Mouse (Mus musculus): ENCODE results near the gene Gm44790. TPM values are rescaled to one million over a fixed set of nuclear protein-coding genes. Genes with fewer than 3 reads are reported as not detected.

The Gm44790 gene
- total and polyA plus RNA-seq, 3 experiments = 0.29 to 0.77 TPM; not detected in 1

- H3K27ac ChIP-seq (ENCODE audit: control insufficient read depth, low read depth, low read length) = peak within 1 kb of the TSS; percentile 62
- H3K4me3 ChIP-seq (ENCODE audit: control insufficient read depth in 1 of 2, insufficient read depth in 1 of 2, low read depth in 2 of 2, low read length in 2 of 2) = peak within 1 kb of the TSS; percentile 81 to 94
- peak; percentile 90 for DNase-seq (ENCODE audit: low read depth, low spot score)
- H3K9ac ChIP-seq (ENCODE audit: control insufficient read depth, low read depth, low read length, poor library complexity, severe bottlenecking) = peak within 1 kb of the TSS; percentile 82
- peaks cover 0 to 13% of the 10 kb centered on the region in 2 experiments; a peak in 2 of 4 replicates for H3K4me1 ChIP-seq (ENCODE audit: control insufficient read depth in 1 of 2, insufficient read depth in 2 of 2, low read length in 2 of 2)
- H3K27me3 ChIP-seq (ENCODE audit: control insufficient read depth in 1 of 2, insufficient read depth in 2 of 2, low read length in 2 of 2) = no peaks in the 10 kb centered on the region
- TF ChIP-seq TBP (IDR thresholded peaks at IDR 0.05; ENCODE audit: low read depth, low read length) (peak; percentile 22), CHD2 (IDR thresholded peaks at IDR 0.05; ENCODE audit: low read length) (no peak), MAZ (IDR thresholded peaks at IDR 0.05; ENCODE audit: low read depth, low read length) (no peak), ZMIZ1 (IDR thresholded peaks at IDR 0.05; ENCODE audit: low read depth, low read length) (peak; percentile 85), NRF1 (IDR thresholded peaks at IDR 0.05; ENCODE audit: insufficient read depth, low read depth, low read length, poor library complexity, severe bottlenecking) (peak; percentile 80), MAX (IDR thresholded peaks at IDR 0.05; ENCODE audit: low read length) (no peak), NELFE (IDR thresholded peaks at IDR 0.05; ENCODE audit: low read depth, low read length) (peak; percentile 86), POLR2A (IDR thresholded peaks at IDR 0.05; ENCODE audit: control insufficient read depth in 1 of 2, insufficient read depth in 1 of 2, low read depth in 1 of 2, low read length in 2 of 2, poor library complexity in 1 of 2) (peak; percentile 60 to 92; a peak in 3 of 4 replicates), SIN3A (IDR thresholded peaks at IDR 0.05; ENCODE audit: low read length) (no peak; the same call in 1 of the 2 replicates), EP300 (IDR thresholded peaks at IDR 0.05; ENCODE audit: low read depth in 1 of 2, low read length in 2 of 2) (no peak), POLR2AphosphoS2 (IDR thresholded peaks at IDR 0.05; ENCODE audit: low read length) (peak; percentile 83; the same call in 1 of the 2 replicates), HCFC1 (IDR thresholded peaks at IDR 0.05; ENCODE audit: low read depth, low read length) (0 out of 2 replicates have a peak, but pooled peaks have one; percentile 5)
- peaks cover 0 to 9% of the 10 kb centered on the region in 2 experiments for H3K36me3 ChIP-seq (ENCODE audit: control insufficient read depth in 1 of 2, insufficient read depth in 2 of 2, low read length in 2 of 2)
- peaks cover 9% of the 10 kb centered on the region for H3K79me2 ChIP-seq (ENCODE audit: control insufficient read depth, insufficient read depth, low read length, poor library complexity)
- H3K9me3 ChIP-seq (replicated peaks; ENCODE audit: insufficient read depth, low read length) = no peaks in the 10 kb centered on the region
Observed at GRCm38 (mm10) chr6:86396581-86397256, 29.7 kb upstream of the Gm44790 start, which contains the start of gene Pcyox1. Pcyox1 (minus strand) TSS chr6:86397154.

DNA sequence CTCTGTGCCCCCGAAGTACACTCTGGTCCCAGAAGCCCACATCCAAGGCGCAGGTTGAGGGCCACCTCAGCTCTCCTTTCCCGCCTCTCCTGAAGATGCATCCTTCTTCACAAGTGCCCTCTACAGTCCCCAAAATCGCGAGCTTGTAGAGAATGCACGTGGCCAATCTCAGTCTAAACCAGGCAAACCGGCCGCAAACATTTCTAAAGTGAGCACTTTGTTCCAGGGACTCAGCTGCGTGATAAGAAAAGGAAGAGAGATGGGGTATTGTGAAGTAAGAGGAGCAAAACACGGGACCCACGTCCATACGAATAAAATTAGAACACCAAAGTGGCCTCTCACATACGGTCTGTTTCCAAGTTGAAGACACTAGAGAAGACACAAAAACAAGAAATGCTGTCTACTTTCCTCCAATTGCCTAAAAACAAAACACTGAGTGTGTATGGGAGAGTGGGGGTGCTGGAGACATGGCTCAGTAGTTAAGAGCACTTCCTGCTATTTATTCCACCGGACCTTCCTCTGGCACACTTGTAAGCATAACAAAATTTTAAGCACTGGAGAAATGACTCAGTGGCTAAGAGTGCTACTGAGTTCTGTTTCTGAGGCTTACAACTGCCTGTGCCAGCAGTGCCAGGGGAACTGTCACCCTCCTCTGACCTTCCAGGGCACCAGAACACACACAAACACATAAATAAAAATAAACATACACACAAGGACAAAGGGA, 29.0 kb upstream of the Gm44790 start:
- H3K27me3 ChIP-seq (ENCODE audit: control insufficient read depth in 1 of 2, insufficient read depth in 2 of 2, low read length in 2 of 2) = no peaks in the 10 kb centered on the region
- no peaks in the 10 kb centered on the region for H3K9me3 ChIP-seq (replicated peaks; ENCODE audit: insufficient read depth, low read length)
- no peak for DNase-seq (ENCODE audit: low read depth, low spot score)
- peak overlapping the region; percentile 15 for H3K27ac ChIP-seq (ENCODE audit: control insufficient read depth, low read depth, low read length)
- peaks cover 9% of the 10 kb centered on the region for H3K79me2 ChIP-seq (ENCODE audit: control insufficient read depth, insufficient read depth, low read length, poor library complexity)
- peak overlapping the region; percentile 55 for H3K9ac ChIP-seq (ENCODE audit: control insufficient read depth, low read depth, low read length, poor library complexity, severe bottlenecking)
- TF ChIP-seq SIN3A (IDR thresholded peaks at IDR 0.05; ENCODE audit: low read length) = peak; percentile 73
- no peak for TF ChIP-seq ELF1 (IDR thresholded peaks at IDR 0.05; ENCODE audit: low read depth, low read length)
- no peak for TF ChIP-seq RCOR1 (IDR thresholded peaks at IDR 0.05; ENCODE audit: low read depth, low read length)
- TF ChIP-seq GATA1 (IDR thresholded peaks at IDR 0.05; ENCODE audit: low read depth, low read length) = peak; percentile 52; the same call in 1 of the 2 replicates
- no peak for TF ChIP-seq POLR2AphosphoS2 (IDR thresholded peaks at IDR 0.05; ENCODE audit: low read length)
- TF ChIP-seq MAX (IDR thresholded peaks at IDR 0.05; ENCODE audit: low read length) = peak; percentile 44; the same call in 1 of the 2 replicates
- TF ChIP-seq BHLHE40 (IDR thresholded peaks at IDR 0.05; ENCODE audit: borderline replicate concordance, low read depth, low read length) = peak; percentile 18; the same call in 1 of the 2 replicates
- no peak for TF ChIP-seq CHD2 (IDR thresholded peaks at IDR 0.05; ENCODE audit: low read length)
- peak in 1 of 2 experiments; percentile 14; a peak in 1 of 4 replicates for TF ChIP-seq POLR2A (IDR thresholded peaks at IDR 0.05; ENCODE audit: control insufficient read depth in 1 of 2, insufficient read depth in 1 of 2, low read depth in 1 of 2, low read length in 2 of 2, poor library complexity in 1 of 2)
- no peak for TF ChIP-seq USF2 (IDR thresholded peaks at IDR 0.05; ENCODE audit: borderline replicate concordance in 1 of 2, insufficient read depth in 1 of 2, low read depth in 1 of 2, low read length in 2 of 2)
- TF ChIP-seq TCF12 (IDR thresholded peaks at IDR 0.05; ENCODE audit: low read depth, low read length) = no peak
- peak; percentile 55; the same call in 1 of the 2 replicates for TF ChIP-seq MYC (IDR thresholded peaks at IDR 0.05; ENCODE audit: low read depth, low read length)
- TF ChIP-seq ZC3H11A (IDR thresholded peaks at IDR 0.05; ENCODE audit: low read depth, low read length) = no peak
- TF ChIP-seq USF1 (IDR thresholded peaks at IDR 0.05; ENCODE audit: low read depth, low read length) = peak; percentile 50; the same call in 1 of the 2 replicates
- 0 out of 2 replicates have a peak, but pooled peaks have one; percentile 58 for TF ChIP-seq TBP (IDR thresholded peaks at IDR 0.05; ENCODE audit: low read depth, low read length)
- TF ChIP-seq MXI1 (IDR thresholded peaks at IDR 0.05; ENCODE audit: low read depth, low read length) = peak; percentile 88
- TF ChIP-seq SMC3 (IDR thresholded peaks at IDR 0.05; ENCODE audit: low read depth, low read length) = no peak
- TF ChIP-seq KAT2A (conservative IDR thresholded peaks at IDR 0.05; ENCODE audit: low read depth, low read length) = no peak
- TF ChIP-seq ZKSCAN1 (IDR thresholded peaks at IDR 0.05; ENCODE audit: low read depth, low read length) = no peak
- TF ChIP-seq ETS1 (IDR thresholded peaks at IDR 0.05; ENCODE audit: low read depth, low read length) = no peak; the same call in 1 of the 2 replicates
- peaks cover 0 to 13% of the 10 kb centered on the region in 2 experiments; a peak in 2 of 4 replicates for H3K4me1 ChIP-seq (ENCODE audit: control insufficient read depth in 1 of 2, insufficient read depth in 2 of 2, low read length in 2 of 2)
- peak overlapping the region; percentile 81 to 94 for H3K4me3 ChIP-seq (ENCODE audit: control insufficient read depth in 1 of 2, insufficient read depth in 1 of 2, low read depth in 2 of 2, low read length in 2 of 2)
- peaks cover 0 to 10% of the 10 kb centered on the region in 2 experiments; a peak in 2 of 4 replicates for H3K36me3 ChIP-seq (ENCODE audit: control insufficient read depth in 1 of 2, insufficient read depth in 2 of 2, low read length in 2 of 2)
